Mouse (Mus musculus): Measurements from ENCODE around the gene Dchs1. TPM values are rescaled to one million over a fixed set of nuclear protein-coding genes. Genes with fewer than 3 reads are reported as not detected.
"Not testable (repeated sequence)": the region's sequence is repeated elsewhere in the genome, so short reads cannot be mapped to it uniquely, and the experiment has no call there.

The Dchs1 gene
- polyA plus RNA-seq, 1 experiment from 2014 or later = 4.9 TPM

- peaks cover 20% of the 10 kb centered on the region for H3K4me1 ChIP-seq (ENCODE audit: control insufficient read depth, insufficient read depth, low read length)
- H3K9me3 ChIP-seq (ENCODE audit: control insufficient read depth, low read length) = no peaks in the 10 kb centered on the region
- H3K27ac ChIP-seq (ENCODE audit: low read length) = peak overlapping the region; percentile 89
- H3K27me3 ChIP-seq (replicated peaks; ENCODE audit: control insufficient read depth, insufficient read depth, low read length) = no peaks in the 10 kb centered on the region
- H3K9ac ChIP-seq (ENCODE audit: low read depth, low read length) = no peak overlapping the region
- ATAC-seq = peak; percentile 39
- 20% methylated on average over 3 of the region's 3 CpGs for WGBS
- peak overlapping the region; percentile 60 for H3K4me2 ChIP-seq (ENCODE audit: low read depth, low read length)
- H3K36me3 ChIP-seq (ENCODE audit: control insufficient read depth, insufficient read depth, low read length) = peaks cover 15% of the 10 kb centered on the region
- peak overlapping the region; percentile 18 for H3K4me3 ChIP-seq (ENCODE audit: low read length)
Measured at GRCm38 (mm10) chr7:105738948-105739347, 48.5 kb downstream of the Dchs1 start.

DNA sequence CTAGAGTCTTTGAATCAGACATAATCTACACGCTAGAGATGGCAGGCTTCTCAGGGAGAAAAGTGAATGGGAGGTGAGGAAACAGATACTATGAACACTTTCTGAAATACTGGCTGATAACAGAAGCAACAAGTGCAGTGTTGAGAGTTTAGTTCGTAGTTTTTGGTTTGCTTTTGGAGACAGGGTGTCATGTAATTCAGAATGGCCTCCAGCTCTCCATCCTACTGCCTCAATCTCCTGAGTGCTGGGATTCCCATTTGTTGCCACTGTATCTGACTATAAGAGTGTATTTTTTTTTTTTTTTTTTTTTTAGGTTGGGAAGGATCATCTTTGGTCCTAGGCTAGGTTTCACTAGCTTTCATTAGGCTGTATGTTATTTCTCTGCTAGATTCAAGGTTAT lies 49.2 kb downstream of the Dchs1 start:
- Histone ChIP-seq H3K4me1 (ENCODE audit: control insufficient read depth, insufficient read depth, low read length) (peaks cover 17% of the 10 kb centered on the region), H3K36me3 (ENCODE audit: control insufficient read depth, insufficient read depth, low read length) (peaks cover 20% of the 10 kb centered on the region), H3K4me3 (ENCODE audit: low read length) (peak overlapping the region; percentile 18), H3K27me3 (replicated peaks; ENCODE audit: control insufficient read depth, insufficient read depth, low read length) (no peaks in the 10 kb centered on the region), H3K9me3 (ENCODE audit: control insufficient read depth, low read length) (no peaks in the 10 kb centered on the region), H3K9ac (ENCODE audit: low read depth, low read length) (peak overlapping the region; percentile 38), H3K27ac (ENCODE audit: low read length) (peak overlapping the region; percentile 89; the same call in 1 of the 2 replicates), H3K4me2 (ENCODE audit: low read depth, low read length) (peak overlapping the region; percentile 60)
- 74% methylated on average over 2 of the region's 2 CpGs for WGBS
- no peak for ATAC-seq

DNA sequence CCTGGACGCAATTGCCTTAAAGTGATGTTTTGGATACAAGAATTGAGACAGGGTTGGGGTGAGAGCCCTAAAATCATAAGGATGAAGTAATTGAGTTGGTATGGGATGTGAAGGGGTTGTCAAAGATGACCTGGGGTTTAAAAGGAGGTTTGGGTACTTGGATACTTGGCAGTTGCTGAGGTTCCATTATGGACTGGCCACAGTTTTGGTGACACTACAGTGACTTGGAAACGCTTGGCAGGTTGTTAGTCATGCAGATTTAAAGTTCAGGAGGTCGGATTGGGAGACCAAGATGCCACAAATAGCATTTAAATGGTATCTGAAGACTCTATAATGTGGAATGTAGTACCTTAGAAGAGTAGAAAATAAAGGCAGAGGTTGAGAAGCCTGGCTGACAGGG lies 49.8 kb downstream of the Dchs1 start:
- H3K9ac ChIP-seq (ENCODE audit: low read depth, low read length) = peak overlapping the region; percentile 90
- H3K4me3 ChIP-seq (ENCODE audit: low read length) = peak overlapping the region; percentile 84
- 23% methylated on average over 3 of the region's 3 CpGs for WGBS
- peak overlapping the region; percentile 89 for H3K27ac ChIP-seq (ENCODE audit: low read length)
- peaks cover 16% of the 10 kb centered on the region; the same call in 1 of the 2 replicates for H3K4me1 ChIP-seq (ENCODE audit: control insufficient read depth, insufficient read depth, low read length)
- H3K27me3 ChIP-seq (replicated peaks; ENCODE audit: control insufficient read depth, insufficient read depth, low read length) = no peaks in the 10 kb centered on the region
- peak overlapping the region; percentile 60 for H3K4me2 ChIP-seq (ENCODE audit: low read depth, low read length)
- peaks cover 20% of the 10 kb centered on the region for H3K36me3 ChIP-seq (ENCODE audit: control insufficient read depth, insufficient read depth, low read length)
- H3K9me3 ChIP-seq (ENCODE audit: control insufficient read depth, low read length) = no peaks in the 10 kb centered on the region
- ATAC-seq = no peak

GRCm38 (mm10) chr7:105736911-105737521 lies 50.4 kb downstream of the Dchs1 start, which contains the start of gene Rrp8:
Gene Rrp8, minus strand, starts transcription at chr7:105737385.
- H3K9ac ChIP-seq (ENCODE audit: low read depth, low read length) = peak within 1 kb of the TSS; percentile 90
- peak within 1 kb of the TSS; percentile 89 for H3K27ac ChIP-seq (ENCODE audit: low read length)
- no peaks in the 10 kb centered on the region for H3K9me3 ChIP-seq (ENCODE audit: control insufficient read depth, low read length)
- H3K4me2 ChIP-seq (ENCODE audit: low read depth, low read length) = peak within 1 kb of the TSS; percentile 67
- H3K4me1 ChIP-seq (ENCODE audit: control insufficient read depth, insufficient read depth, low read length) = peaks cover 16% of the 10 kb centered on the region; the same call in 1 of the 2 replicates
- H3K4me3 ChIP-seq (ENCODE audit: low read length) = peak within 1 kb of the TSS; percentile 84
- peak; percentile 41 for ATAC-seq
- H3K36me3 ChIP-seq (ENCODE audit: control insufficient read depth, insufficient read depth, low read length) = peaks cover 16% of the 10 kb centered on the region
- WGBS = under 1% methylated on average over 30 of the region's 30 CpGs
- H3K27me3 ChIP-seq (replicated peaks; ENCODE audit: control insufficient read depth, insufficient read depth, low read length) = no peaks in the 10 kb centered on the region

DNA sequence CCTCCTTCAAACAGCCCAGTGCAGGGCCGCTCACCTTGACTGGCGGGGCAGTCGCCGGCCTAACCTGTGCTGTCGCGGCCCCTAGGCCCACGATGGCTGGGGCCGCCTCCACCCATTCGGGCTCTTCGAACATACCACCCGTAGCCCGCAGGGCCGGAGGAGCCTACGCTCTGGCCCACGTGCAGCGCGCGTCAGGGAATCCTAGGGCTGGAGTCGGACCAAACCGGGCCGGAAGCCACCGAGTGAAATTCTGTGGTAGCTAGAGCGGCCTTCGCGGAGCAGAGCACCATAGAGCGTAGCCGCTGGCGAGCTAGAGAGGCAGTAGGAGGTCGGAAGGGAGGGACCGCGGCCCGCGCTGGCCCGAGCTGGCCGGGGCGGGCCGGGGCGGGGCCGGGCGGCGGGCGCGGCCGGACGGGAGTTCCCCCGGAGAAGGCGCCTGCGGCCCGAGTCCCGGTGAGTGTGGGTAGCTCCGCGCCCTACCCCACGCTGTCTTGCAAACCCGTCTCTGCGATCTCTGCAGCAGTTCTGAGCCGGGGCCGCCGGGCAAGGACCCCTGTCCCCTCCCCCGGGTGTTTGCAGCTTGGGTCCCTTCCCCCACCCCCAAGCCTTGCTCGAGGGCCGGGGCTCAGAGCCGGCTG lies 51.1 kb downstream of the Dchs1 start, which contains the start of gene Ilk:
Gene Ilk (plus strand): TSS at position 329 of the 638 bp plus-strand sequence.
- Histone ChIP-seq H3K9ac (ENCODE audit: low read depth, low read length) (peak within 1 kb of the TSS; percentile 90), H3K4me2 (ENCODE audit: low read depth, low read length) (peak within 1 kb of the TSS; percentile 67), H3K4me1 (ENCODE audit: control insufficient read depth, insufficient read depth, low read length) (peaks cover 16% of the 10 kb centered on the region; the same call in 1 of the 2 replicates), H3K27ac (ENCODE audit: low read length) (peak within 1 kb of the TSS; percentile 89), H3K9me3 (ENCODE audit: control insufficient read depth, low read length) (no peaks in the 10 kb centered on the region), H3K4me3 (ENCODE audit: low read length) (peak within 1 kb of the TSS; percentile 84), H3K27me3 (replicated peaks; ENCODE audit: control insufficient read depth, insufficient read depth, low read length) (no peaks in the 10 kb centered on the region), H3K36me3 (ENCODE audit: control insufficient read depth, insufficient read depth, low read length) (peaks cover 16% of the 10 kb centered on the region)
- 0% methylated on average over 52 of the region's 62 CpGs for WGBS
- ATAC-seq = peak; percentile 98

GRCm38 (mm10) chr7:105735464-105735863 lies 52.0 kb downstream of the Dchs1 start:
- not testable (repeated sequence) for ATAC-seq; H3K27me3 ChIP-seq (replicated peaks; ENCODE audit: control insufficient read depth, insufficient read depth, low read length); H3K27ac ChIP-seq (ENCODE audit: low read length); H3K9me3 ChIP-seq (ENCODE audit: control insufficient read depth, low read length)
- 55% methylated on average over 4 of the region's 4 CpGs for WGBS
- peak overlapping the region; percentile 90 for H3K9ac ChIP-seq (ENCODE audit: low read depth, low read length)
- H3K4me1 ChIP-seq (ENCODE audit: control insufficient read depth, insufficient read depth, low read length) = peaks cover 16% of the 10 kb centered on the region; the same call in 1 of the 2 replicates
- peaks cover 11% of the 10 kb centered on the region for H3K36me3 ChIP-seq (ENCODE audit: control insufficient read depth, insufficient read depth, low read length)
- peak overlapping the region; percentile 67 for H3K4me2 ChIP-seq (ENCODE audit: low read depth, low read length)
- peak overlapping the region; percentile 84 for H3K4me3 ChIP-seq (ENCODE audit: low read length)

- peaks cover 6% of the 10 kb centered on the region for H3K36me3 ChIP-seq (ENCODE audit: control insufficient read depth, insufficient read depth, low read length)
- H3K4me3 ChIP-seq (ENCODE audit: low read length) = no peak overlapping the region
- peaks cover 16% of the 10 kb centered on the region; the same call in 1 of the 2 replicates for H3K4me1 ChIP-seq (ENCODE audit: control insufficient read depth, insufficient read depth, low read length)
- H3K27me3 ChIP-seq (replicated peaks; ENCODE audit: control insufficient read depth, insufficient read depth, low read length) = no peaks in the 10 kb centered on the region
- 85% methylated on average over 8 of the region's 8 CpGs for WGBS
- H3K9ac ChIP-seq (ENCODE audit: low read depth, low read length) = no peak overlapping the region
- ATAC-seq = no peak
- H3K27ac ChIP-seq (ENCODE audit: low read length) = no peak overlapping the region
- peak overlapping the region; percentile 67; the same call in 1 of the 2 replicates for H3K4me2 ChIP-seq (ENCODE audit: low read depth, low read length)
- H3K9me3 ChIP-seq (ENCODE audit: control insufficient read depth, low read length) = no peaks in the 10 kb centered on the region
Measured at GRCm38 (mm10) chr7:105734826-105735225, 52.6 kb downstream of the Dchs1 start.

DNA sequence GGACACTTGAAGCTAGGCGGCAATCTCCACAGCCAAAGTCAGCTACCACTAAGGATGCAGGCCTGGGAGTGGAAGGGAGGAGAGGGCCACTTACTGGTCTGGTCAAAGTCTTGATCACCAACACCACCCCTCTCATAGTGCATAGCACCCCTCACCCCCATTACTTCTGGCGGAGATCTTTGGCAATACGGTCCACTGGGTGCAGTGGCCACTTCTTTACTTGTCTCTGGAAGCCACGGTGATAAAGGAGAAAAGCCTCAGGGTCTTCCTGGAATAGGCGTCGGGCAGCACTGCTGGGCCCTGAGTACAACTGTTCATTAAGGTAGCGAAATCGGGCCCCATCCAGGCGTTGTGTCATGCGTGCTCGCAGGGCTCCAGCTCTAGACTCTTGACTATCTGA lies 53.6 kb downstream of the Dchs1 start:
- Histone ChIP-seq H3K9ac (ENCODE audit: low read depth, low read length) (no peak overlapping the region), H3K4me1 (ENCODE audit: control insufficient read depth, insufficient read depth, low read length) (0 out of 2 replicates have a peak, but pooled peaks cover 12% of the 10 kb centered on the region), H3K27me3 (replicated peaks; ENCODE audit: control insufficient read depth, insufficient read depth, low read length) (no peaks in the 10 kb centered on the region), H3K36me3 (ENCODE audit: control insufficient read depth, insufficient read depth, low read length) (peaks cover 6% of the 10 kb centered on the region), H3K27ac (ENCODE audit: low read length) (no peak overlapping the region), H3K9me3 (ENCODE audit: control insufficient read depth, low read length) (no peaks in the 10 kb centered on the region), H3K4me2 (ENCODE audit: low read depth, low read length) (no peak overlapping the region), H3K4me3 (ENCODE audit: low read length) (no peak overlapping the region)
- 94% methylated on average over 11 of the region's 11 CpGs for WGBS
- ATAC-seq = no peak

DNA sequence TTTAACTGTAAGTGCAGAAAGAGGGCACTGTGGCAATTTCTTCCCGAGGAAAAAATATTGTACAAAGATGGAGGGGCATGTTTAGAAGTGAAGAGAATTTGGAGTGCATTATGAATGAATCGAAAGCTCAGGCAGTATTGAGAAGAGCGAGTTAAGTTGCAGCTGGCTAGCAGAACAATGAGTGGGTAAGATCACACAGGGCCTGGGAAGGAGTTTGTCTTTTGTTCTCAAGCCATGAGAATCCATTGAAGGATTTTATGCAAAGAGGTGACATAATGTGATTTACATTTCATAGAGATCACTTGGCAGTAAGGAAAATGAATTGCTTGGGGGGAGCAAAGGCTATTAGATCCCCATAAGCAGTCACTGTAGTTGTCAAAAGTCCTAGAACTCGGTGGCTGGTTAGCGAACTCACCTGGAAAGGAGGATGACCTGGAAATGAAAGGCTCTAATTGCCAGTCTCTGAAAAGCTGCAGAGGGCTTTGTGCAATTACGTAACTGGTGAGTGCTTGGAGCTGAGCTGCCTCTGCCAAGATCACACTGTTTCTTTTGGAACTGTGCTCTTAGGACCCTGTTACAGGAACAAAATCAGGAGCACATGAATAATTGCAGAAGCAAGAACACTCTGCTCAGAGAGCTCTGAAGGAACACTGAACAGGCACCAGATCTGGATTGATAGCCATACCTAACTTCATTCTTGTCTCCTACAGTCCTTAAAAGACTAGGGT lies 58.6 kb downstream of the Dchs1 start:
- Histone ChIP-seq H3K27ac (ENCODE audit: low read length) (no peak overlapping the region), H3K27me3 (replicated peaks; ENCODE audit: control insufficient read depth, insufficient read depth, low read length) (no peaks in the 10 kb centered on the region), H3K4me2 (ENCODE audit: low read depth, low read length) (no peak overlapping the region), H3K4me1 (ENCODE audit: control insufficient read depth, insufficient read depth, low read length) (no peaks in the 10 kb centered on the region), H3K9ac (ENCODE audit: low read depth, low read length) (no peak overlapping the region), H3K36me3 (ENCODE audit: control insufficient read depth, insufficient read depth, low read length) (peaks cover 4% of the 10 kb centered on the region), H3K9me3 (ENCODE audit: control insufficient read depth, low read length) (no peaks in the 10 kb centered on the region), H3K4me3 (ENCODE audit: low read length) (no peak overlapping the region)
- WGBS = 78% methylated on average over 6 of the region's 6 CpGs
- ATAC-seq = no peak
